Comparison of ENCODE assay signal across 30 mouse cellular contexts in the genomic region with DNA sequence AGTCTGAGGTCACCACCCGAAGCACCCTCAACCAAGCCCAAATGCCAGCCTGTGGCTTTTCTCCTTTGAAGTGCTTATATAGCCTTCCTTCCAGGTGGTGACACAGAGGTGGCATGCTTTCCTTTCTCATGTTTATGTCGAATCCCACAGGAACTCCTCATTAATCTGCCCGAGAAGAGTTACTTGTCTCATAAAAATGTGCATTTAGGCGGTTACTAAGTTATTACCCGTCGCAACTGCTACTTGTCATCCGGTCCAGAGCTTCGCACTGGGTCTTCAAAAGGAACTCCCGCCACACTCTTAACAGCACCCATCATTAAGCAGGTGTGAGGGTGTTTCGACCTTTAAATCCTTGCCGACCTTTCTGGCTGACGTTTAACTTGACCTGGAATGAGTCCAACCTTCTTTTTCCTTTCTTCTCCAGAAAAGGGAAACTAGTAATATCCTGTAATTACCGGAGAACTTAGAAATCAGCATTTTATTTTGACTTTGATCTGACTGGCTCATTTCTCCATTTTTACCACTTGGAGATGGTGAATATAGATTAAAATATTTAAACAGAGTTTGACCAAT. TPM values are rescaled to one million over a fixed set of nuclear protein-coding genes. Genes with fewer than 3 reads are reported as not detected.
A peak's percentile ranks its signal among the peaks of the same experiment; 100 is the strongest.
DNase-seq lines count a peak whose midpoint lies in the region; ATAC-seq lines count a peak whose summit lies in the region.
"Had no signal": no experiment of that assay in that cellular context is flagged by ENCODE, and none has a peak within 500 bp of the region (broad histone marks: within the 10 kb centered on the region; RNA-seq: fewer than 3 reads in every experiment).

A gene (minus strand): TSS at position 51 of the 573 bp plus-strand sequence.

- H3K9ac ChIP-seq in kidney, embryonic 14.5 days (ENCODE audit: low read depth, low read length), result no peak within 1 kb of the TSS
- H3K9ac ChIP-seq: forebrain, embryonic 13.5 days; heart, embryonic 12.5 days; heart, embryonic 15.5 days; hindbrain, embryonic 13.5 days had no signal

- no peaks in the 10 kb centered on the region for H3K36me3 ChIP-seq in kidney, embryonic 14.5 days (ENCODE audit: control insufficient read depth, insufficient read depth, low read length)
- H3K36me3 ChIP-seq: forebrain, embryonic 10.5 days; G1E; heart, embryonic 12.5 days; heart, embryonic 15.5 days; hindbrain, embryonic 10.5 days; hindbrain, embryonic 13.5 days had no signal

- H3K4me3 ChIP-seq in kidney, embryonic 14.5 days (ENCODE audit: low read length), result no peak within 1 kb of the TSS
- H3K4me3 ChIP-seq: forebrain, embryonic 10.5 days; forebrain, embryonic 13.5 days; heart, embryonic 12.5 days; heart, embryonic 15.5 days; hindbrain, embryonic 10.5 days; hindbrain, embryonic 13.5 days had no signal

- 17% methylated on average over 13 of the region's 13 CpGs for WGBS in kidney, embryonic 14.5 days

- peak; percentile 3 for DNase-seq in kidney, adult 18-20 months
- DNase-seq in kidney, postnatal 25 days, result no peak
- peak; percentile 60 for DNase-seq in kidney, adult 9 months
- peak; percentile 36 for DNase-seq in forelimb bud, embryonic 11.5 days (ENCODE audit: low read depth, low spot score)
- DNase-seq in kidney, postnatal 14 days, result peak; percentile 14
- no peak for DNase-seq in lung, postnatal 4 days
- DNase-seq: adrenal gland, postnatal 10 days; adrenal gland, postnatal 36 days; B cell, adult 2 months; cerebellum, adult 18-20 months; cerebellum, adult 9-10 months; cerebellum, postnatal 14 days; gastrocnemius, postnatal 25 days; heart, adult 18-20 months; heart, postnatal 10 days; heart, postnatal 36 days had no signal

- H3K9me3 ChIP-seq in kidney, embryonic 14.5 days (ENCODE audit: control insufficient read depth, low read length), result no peaks in the 10 kb centered on the region
- H3K9me3 ChIP-seq: forebrain, embryonic 10.5 days; forebrain, embryonic 13.5 days; heart, embryonic 12.5 days; heart, embryonic 15.5 days; hindbrain, embryonic 10.5 days; hindbrain, embryonic 13.5 days had no signal

- no peak for ATAC-seq in kidney, embryonic 14.5 days (ENCODE audit: low FRiP score, low TSS enrichment)
- ATAC-seq: forebrain, embryonic 13.5 days; forebrain, embryonic 16.5 days; Patski had no signal

- H3K4me2 ChIP-seq in kidney, embryonic 14.5 days (replicated peaks; ENCODE audit: low read depth, low read length), result no peak within 1 kb of the TSS
- H3K4me2 ChIP-seq: forebrain, embryonic 13.5 days; heart, embryonic 12.5 days; heart, embryonic 15.5 days; hindbrain, embryonic 13.5 days had no signal

- no peaks in the 10 kb centered on the region for H3K4me1 ChIP-seq in kidney, embryonic 14.5 days (ENCODE audit: control insufficient read depth, insufficient read depth, low read length)
- H3K4me1 ChIP-seq: forebrain, embryonic 10.5 days; forebrain, embryonic 13.5 days; heart, embryonic 12.5 days; heart, embryonic 15.5 days; hindbrain, embryonic 10.5 days; hindbrain, embryonic 13.5 days had no signal

- no peaks in the 10 kb centered on the region for H3K27me3 ChIP-seq in kidney, embryonic 14.5 days (ENCODE audit: control insufficient read depth, insufficient read depth, low read length)
- H3K27me3 ChIP-seq: forebrain, embryonic 13.5 days; heart, embryonic 12.5 days; heart, embryonic 15.5 days; hindbrain, embryonic 13.5 days; Patski had no signal

- H3K27ac ChIP-seq in kidney, embryonic 14.5 days (ENCODE audit: low read depth, low read length), result no peak within 1 kb of the TSS
- H3K27ac ChIP-seq: forebrain, embryonic 10.5 days; forebrain, embryonic 13.5 days; heart, embryonic 15.5 days; hindbrain, embryonic 10.5 days; hindbrain, embryonic 13.5 days had no signal

RNA-seq across cellular contexts. Expression of the gene that starts here (rescaled TPM):
- 0.43 and 0.69 TPM in 2 replicates for polyA plus RNA-seq in kidney, embryonic 14.5 days (2014; fragmentation: Nextera tagmentation; extraction: Ambion mirVana)
- polyA plus RNA-seq: embryonic facial prominence, embryonic 11.5 days; embryonic facial prominence, embryonic 14.5 days; forebrain, embryonic 10.5 days; forebrain, embryonic 13.5 days; forebrain, embryonic 16.5 days; frontal cortex, adult 2 months; G1E; gonadal fat pad, adult 2 months; heart, embryonic 12.5 days; heart, embryonic 15.5 days; hindbrain, embryonic 10.5 days; hindbrain, embryonic 13.5 days had no signal

Comparison
In these comparisons a context has a peak if more than half of its experiments do, and no peak if none do; other contexts are left out.
1. DNase-seq: peak in kidney, adult 18-20 months (single experiment), kidney, adult 9 months (single experiment), forelimb bud, embryonic 11.5 days (single experiment) and kidney, postnatal 14 days (single experiment); none in kidney, postnatal 25 days (0 of 2) and lung, postnatal 4 days (0 of 2).